Mouse (Mus musculus): Measurements from ENCODE around the gene Trpc3.
"Not testable (repeated sequence)": the region's sequence is repeated elsewhere in the genome, so short reads cannot be mapped to it uniquely, and the experiment has no call there.

Trpc3 gene

GRCm38 (mm10) chr3:36599773-36600172, 90.2 kb downstream of the Trpc3 start:
- DNase-seq (ENCODE audit: low read depth, low spot score) = not testable (repeated sequence)

GRCm38 (mm10) chr3:36598811-36599210, 91.2 kb downstream of the Trpc3 start:
- DNase-seq (ENCODE audit: low read depth, low spot score) = no peak

GRCm38 (mm10) chr3:36571827-36572378, 118.1 kb downstream of the Trpc3 start, which contains the start of gene Ccna2:
Gene Ccna2, minus strand, starts transcription at chr3:36572150.
- peak; percentile 93 for DNase-seq (ENCODE audit: low read depth, low spot score)

GRCm38 (mm10) chr3:36571361-36571826, 118.6 kb downstream of the Trpc3 start:
- DNase-seq (ENCODE audit: low read depth, low spot score) = no peak

Measured in retina, postnatal 7 days (tissue).